In genomic region chr6:135148506-135148905, GRCm38 (mm10) we compare ENCODE assay signal across 9 mouse cellular contexts. TPM values are rescaled to one million over a fixed set of nuclear protein-coding genes. Genes with fewer than 3 reads are reported as not detected.
DNase-seq lines count a peak whose midpoint lies in the region; ATAC-seq lines count a peak whose summit lies in the region.
"Had no signal": no experiment of that assay in that cellular context is flagged by ENCODE, and none has a peak within 500 bp of the region (broad histone marks: within the 10 kb centered on the region; RNA-seq: fewer than 3 reads in every experiment).

No protein-coding gene starts in this region.

- H3K27ac ChIP-seq in hindbrain, embryonic 11.5 days (ENCODE audit: low read depth, low read length), result no peak overlapping the region
- H3K27ac ChIP-seq in hindbrain, embryonic 16.5 days (ENCODE audit: low read depth, low read length), result no peak overlapping the region
- no peak overlapping the region for H3K27ac ChIP-seq in liver, embryonic 15.5 days (replicated peaks)
- H3K27ac ChIP-seq: limb, embryonic 13.5 days had no signal

- no peak overlapping the region for H3K9ac ChIP-seq in hindbrain, embryonic 11.5 days (ENCODE audit: low read depth, low read length)
- no peak overlapping the region for H3K9ac ChIP-seq in hindbrain, embryonic 16.5 days (ENCODE audit: low read depth, low read length)
- H3K9ac ChIP-seq in liver, embryonic 15.5 days, result no peak overlapping the region
- H3K9ac ChIP-seq: limb, embryonic 13.5 days had no signal

- H3K4me2 ChIP-seq in hindbrain, embryonic 11.5 days (replicated peaks; ENCODE audit: low read depth, low read length), result no peak overlapping the region
- no peak overlapping the region for H3K4me2 ChIP-seq in hindbrain, embryonic 16.5 days (ENCODE audit: low read length)
- H3K4me2 ChIP-seq in liver, embryonic 15.5 days, result no peak overlapping the region
- H3K4me2 ChIP-seq: limb, embryonic 13.5 days had no signal

- no peaks in the 10 kb centered on the region for H3K27me3 ChIP-seq in hindbrain, embryonic 11.5 days (ENCODE audit: control insufficient read depth, insufficient read depth, low read length)
- H3K27me3 ChIP-seq in hindbrain, embryonic 16.5 days (replicated peaks; ENCODE audit: control insufficient read depth, insufficient read depth, low read length), result no peaks in the 10 kb centered on the region
- no peaks in the 10 kb centered on the region for H3K27me3 ChIP-seq in liver, embryonic 15.5 days

- intact Hi-C loops in left cerebral cortex, postnatal 36 days (cut with DNase I), result loop anchor here (5.0 kb wide), 1 partner anchor 84 kb away; no protein-coding TSS in a partner anchor

- H3K4me3 ChIP-seq in hindbrain, embryonic 11.5 days (ENCODE audit: low read depth, low read length), result no peak overlapping the region
- H3K4me3 ChIP-seq in hindbrain, embryonic 16.5 days (ENCODE audit: low read length), result no peak overlapping the region
- no peak overlapping the region for H3K4me3 ChIP-seq in liver, embryonic 15.5 days (replicated peaks)
- H3K4me3 ChIP-seq: limb, embryonic 13.5 days had no signal

- 0 out of 2 replicates have a peak, but pooled peaks have one; percentile 10 for ATAC-seq in hindbrain, embryonic 11.5 days (ENCODE audit: low FRiP score)
- no peak; the same call in 1 of the 2 replicates for ATAC-seq in hindbrain, embryonic 16.5 days
- peak; percentile 25; the same call in 1 of the 2 replicates for ATAC-seq in liver, embryonic 15.5 days (ENCODE audit: insufficient read depth)

- peak; percentile 63 for DNase-seq in hindbrain, embryonic 11.5 days (ENCODE audit: low spot score)
- DNase-seq in ES-CJ7 (ENCODE audit: low read depth, low spot score), result peak; percentile 31
- peak; percentile 46 to 62 for DNase-seq in cerebellum, postnatal 25 days
- DNase-seq in thymus, postnatal 25 days, result peak; percentile 41
- DNase-seq in left cerebral cortex, postnatal 36 days (ENCODE audit: low spot score in 2 of 2), result no peak
- no peak for DNase-seq in left cerebral cortex, adult 9 months (ENCODE audit: low spot score in 2 of 2)

- no peaks in the 10 kb centered on the region for H3K9me3 ChIP-seq in hindbrain, embryonic 11.5 days (ENCODE audit: control insufficient read depth, low read length)
- H3K9me3 ChIP-seq in hindbrain, embryonic 16.5 days (ENCODE audit: control insufficient read depth, low read length), result no peaks in the 10 kb centered on the region
- no peaks in the 10 kb centered on the region for H3K9me3 ChIP-seq in liver, embryonic 15.5 days (replicated peaks)

- H3K4me1 ChIP-seq in hindbrain, embryonic 11.5 days (replicated peaks; ENCODE audit: control insufficient read depth, insufficient read depth, low read length), result no peaks in the 10 kb centered on the region
- H3K4me1 ChIP-seq in hindbrain, embryonic 16.5 days (ENCODE audit: control insufficient read depth, insufficient read depth, low read depth, low read length), result no peaks in the 10 kb centered on the region
- no peaks in the 10 kb centered on the region; the same call in 1 of the 2 replicates for H3K4me1 ChIP-seq in liver, embryonic 15.5 days (replicated peaks)

- H3K36me3 ChIP-seq in hindbrain, embryonic 11.5 days (ENCODE audit: control insufficient read depth, insufficient read depth, low read length), result no peaks in the 10 kb centered on the region
- H3K36me3 ChIP-seq in hindbrain, embryonic 16.5 days (ENCODE audit: control insufficient read depth, insufficient read depth, low read length), result no peaks in the 10 kb centered on the region
- peaks cover 96% of the 10 kb centered on the region for H3K36me3 ChIP-seq in liver, embryonic 15.5 days (replicated peaks)

- whole genome bisulfite sequencing in hindbrain, embryonic 11.5 days, result 47% methylated on average over 1 of the region's 1 CpGs
- WGBS in hindbrain, embryonic 16.5 days, result 38% methylated on average over 1 of the region's 1 CpGs
- 51% methylated on average over 1 of the region's 1 CpGs for WGBS in liver, embryonic 15.5 days (ENCODE audit: insufficient replicate concordance)

RNA-seq across cellular contexts. Expression of gene Gprc5d, which starts 30.4 kb away (rescaled TPM):
- not detected in 2 replicates for polyA plus RNA-seq in hindbrain, embryonic 11.5 days (2014; fragmentation: Nextera tagmentation; extraction: Ambion mirVana)
- polyA plus RNA-seq in hindbrain, embryonic 16.5 days (2015; fragmentation: Nextera tagmentation; extraction: Ambion mirVana), result not detected in 2 replicates
- polyA plus RNA-seq in liver, embryonic 15.5 days (2015; fragmentation: Nextera tagmentation; extraction: Ambion mirVana), result 0.08 and 0.15 TPM in 2 replicates
- not detected for total RNA-seq in left cerebral cortex, postnatal 36 days (2021)
- polyA plus RNA-seq: limb, embryonic 13.5 days had no signal

RNA-seq across cellular contexts. Expression of gene Fam234b, which starts 49.3 kb away (rescaled TPM):
- 32.5 and 34.2 TPM in 2 replicates for polyA plus RNA-seq in hindbrain, embryonic 11.5 days (2014; fragmentation: Nextera tagmentation; extraction: Ambion mirVana)
- 110 and 120 TPM in 2 replicates for polyA plus RNA-seq in hindbrain, embryonic 16.5 days (2015; fragmentation: Nextera tagmentation; extraction: Ambion mirVana)
- 30.3 and 34.4 TPM in 2 replicates for polyA plus RNA-seq in liver, embryonic 15.5 days (2015; fragmentation: Nextera tagmentation; extraction: Ambion mirVana)
- total RNA-seq in left cerebral cortex, postnatal 36 days (2021), result 100 to 1,000 TPM; 159 to 171 TPM

RNA-seq across cellular contexts. Expression of gene Hebp1, which starts 49.3 kb away (rescaled TPM):
- 2.6 and 4.1 TPM in 2 replicates for polyA plus RNA-seq in hindbrain, embryonic 11.5 days (2014; fragmentation: Nextera tagmentation; extraction: Ambion mirVana)
- 5.9 and 9.4 TPM in 2 replicates for polyA plus RNA-seq in hindbrain, embryonic 16.5 days (2015; fragmentation: Nextera tagmentation; extraction: Ambion mirVana)
- polyA plus RNA-seq in liver, embryonic 15.5 days (2015; fragmentation: Nextera tagmentation; extraction: Ambion mirVana), result 116 and 117 TPM in 2 replicates
- total RNA-seq in left cerebral cortex, postnatal 36 days (2021), result 10 to 100 TPM; 42.9 to 55.6 TPM

Comparison
In these comparisons a context has a peak if more than half of its experiments do, and no peak if none do; other contexts are left out.
1. DNase-seq: peak in hindbrain, embryonic 11.5 days (single experiment), ES-CJ7 (single experiment), cerebellum, postnatal 25 days (2 of 2) and thymus, postnatal 25 days (single experiment); none in left cerebral cortex, postnatal 36 days (0 of 2) and left cerebral cortex, adult 9 months (0 of 2).
2. RNA of gene Hebp1, which starts 49.3 kb away (polyA plus RNA-seq): 116 to 117 TPM in liver, embryonic 15.5 days; 5.9 to 9.4 TPM in hindbrain, embryonic 16.5 days and 2.6 to 4.1 TPM in hindbrain, embryonic 11.5 days; every median in the first group is over 10 times any median in the second.